Mouse (Mus musculus) embryonic fibroblast, embryonic 13.5 days (primary cell): Measurements from ENCODE around the gene Bmpr1a. TPM values are rescaled to one million over a fixed set of nuclear protein-coding genes. Genes with fewer than 3 reads are reported as not detected.

Source experiments
- H3K27ac ChIP-seq: 2 replicates; pipeline ENCODE4 v1.5.1; 2012; ENCODE audit warnings: low read length, control low read depth, inconsistent platforms; ENCODE audit not compliant: insufficient read depth
- H3K4me1 ChIP-seq: 2 replicates; pipeline ENCODE4 v1.6.1; 2011; ENCODE audit warnings: low read length; ENCODE audit not compliant: control insufficient read depth, insufficient read depth
- H3K4me3 ChIP-seq: 2 replicates; pipeline ENCODE4 v1.5.1; 2011; ENCODE audit warnings: mild to moderate bottlenecking, control low read depth, low read length; ENCODE audit not compliant: insufficient read depth
- CTCF ChIP-seq: IDR thresholded peaks from 2 replicates; pipeline ENCODE4 v1.5.1; 2011; ENCODE audit warnings: mild to moderate bottlenecking, control low read depth, low read length, moderate library complexity, borderline replicate concordance; ENCODE audit not compliant: insufficient read depth
- POLR2A ChIP-seq: IDR thresholded peaks from 2 replicates; pipeline ENCODE4 v1.6.1; 2011; ENCODE audit warnings: low read depth, mild to moderate bottlenecking, control low read depth, low read length, moderate library complexity
- polyA plus RNA-seq: library from polyadenylated mRNA; stranded (reverse); fragments of >200 nt; gene quantifications from 2 replicates; pipeline ENCODE4 v1.2.4, GENCODE M21; 2011; ENCODE audit warnings: low read depth; ENCODE audit not compliant: missing spikeins, insufficient read length

The Bmpr1a gene
- polyA plus RNA-seq, 1 experiment: 146 TPM

- H3K4me1 ChIP-seq: peaks cover 6% of the 10 kb centered on the region; the same call in 1 of the 2 replicates
- H3K4me3 ChIP-seq: no peak overlapping the region
- TF ChIP-seq POLR2A (no peak), CTCF (no peak)
- no peak overlapping the region for H3K27ac ChIP-seq
These were observed 30.4 kb upstream of the Bmpr1a start for GRCm38 (mm10) chr14:34533537-34533936.

- Histone ChIP-seq H3K4me3 (no peak overlapping the region), H3K27ac (peak overlapping the region; percentile 84), H3K4me1 (peaks cover 6% of the 10 kb centered on the region; the same call in 1 of the 2 replicates)
- TF ChIP-seq CTCF: no peak
- TF ChIP-seq POLR2A: no peak
These were observed 29.4 kb upstream of the Bmpr1a start for GRCm38 (mm10) chr14:34532536-34532935.

- TF ChIP-seq POLR2A (no peak), CTCF (no peak)
- no peak overlapping the region for H3K27ac ChIP-seq
- peaks cover 6% of the 10 kb centered on the region; the same call in 1 of the 2 replicates for H3K4me1 ChIP-seq
- no peak overlapping the region for H3K4me3 ChIP-seq
These were observed 25.7 kb upstream of the Bmpr1a start for GRCm38 (mm10) chr14:34528804-34529203.

- no peak for TF ChIP-seq CTCF
- no peak for TF ChIP-seq POLR2A
- Histone ChIP-seq H3K27ac (no peak within 1 kb of the TSS), H3K4me3 (no peak within 1 kb of the TSS), H3K4me1 (no peaks in the 10 kb centered on the region)
These were observed 19.6 kb upstream of the Bmpr1a start, which contains the start of gene 9230112D13Rik for GRCm38 (mm10) chr14:34522701-34523100. TSS of gene 9230112D13Rik (minus strand) at chr14:34522801.

GRCm38 (mm10) chr14:34517959-34518544 is 14.9 kb upstream of the Bmpr1a start:
- H3K27ac ChIP-seq: no peak overlapping the region
- H3K4me1 ChIP-seq: peaks cover 6% of the 10 kb centered on the region; the same call in 1 of the 2 replicates
- TF ChIP-seq CTCF (no peak), POLR2A (no peak)
- H3K4me3 ChIP-seq: no peak overlapping the region

GRCm38 (mm10) chr14:34516960-34517577 is 13.9 kb upstream of the Bmpr1a start:
- Histone ChIP-seq H3K4me3 (no peak overlapping the region), H3K27ac (no peak overlapping the region)
- TF ChIP-seq CTCF: no peak
- no peak for TF ChIP-seq POLR2A

GRCm38 (mm10) chr14:34515860-34516259 is 12.7 kb upstream of the Bmpr1a start:
- Histone ChIP-seq H3K27ac (no peak overlapping the region), H3K4me1 (peaks cover 6% of the 10 kb centered on the region; the same call in 1 of the 2 replicates), H3K4me3 (no peak overlapping the region)
- TF ChIP-seq POLR2A: no peak
- TF ChIP-seq CTCF: no peak

More at GRCm38 (mm10) chr14:34516960-34517577, 13.9 kb upstream of the Bmpr1a start:
- H3K4me1 ChIP-seq: peaks cover 6% of the 10 kb centered on the region; the same call in 1 of the 2 replicates

GRCm38 (mm10) chr14:34514120-34514519 is 11.0 kb upstream of the Bmpr1a start:
- no peak for TF ChIP-seq CTCF
- no peak for TF ChIP-seq POLR2A
- Histone ChIP-seq H3K4me1 (peaks cover 6% of the 10 kb centered on the region; the same call in 1 of the 2 replicates), H3K27ac (no peak overlapping the region), H3K4me3 (no peak overlapping the region)

GRCm38 (mm10) chr14:34512602-34513001 is 9.5 kb upstream of the Bmpr1a start:
- peaks cover 11% of the 10 kb centered on the region; the same call in 1 of the 2 replicates for H3K4me1 ChIP-seq
- H3K4me3 ChIP-seq: no peak overlapping the region
- no peak overlapping the region for H3K27ac ChIP-seq
- TF ChIP-seq CTCF (no peak), POLR2A (no peak)

GRCm38 (mm10) chr14:34511901-34512300 is 8.8 kb upstream of the Bmpr1a start:
- H3K4me3 ChIP-seq: no peak overlapping the region
- H3K27ac ChIP-seq: no peak overlapping the region
- peaks cover 11% of the 10 kb centered on the region; the same call in 1 of the 2 replicates for H3K4me1 ChIP-seq
- TF ChIP-seq CTCF (no peak), POLR2A (no peak)
